Mouse (Mus musculus) forebrain, embryonic 16.5 days (tissue): ENCODE measurements around the gene Ces2c. TPM values are rescaled to one million over a fixed set of nuclear protein-coding genes. Genes with fewer than 3 reads are reported as not detected.
"Not testable (repeated sequence)": the region's sequence is repeated elsewhere in the genome, so short reads cannot be mapped to it uniquely, and the experiment has no call there.

Source experiments
- ATAC-seq: fragments of 200-750 bp; cut with Nextera tagmentation; 2 replicates; pipeline ENCODE4 v1.8.0; 2017; ENCODE audit warnings: mild to moderate bottlenecking, moderate library complexity
- H3K27ac ChIP-seq: fragments of 300-500 bp; sonication (generic); 2 replicates; pipeline ENCODE4 v1.5.1; 2014; ENCODE audit warnings: low read length, control low read depth
- H3K27me3 ChIP-seq: fragments of 300-500 bp; sonication (generic); replicated peaks from 2 replicates; pipeline ENCODE4 v1.6.1; 2014; ENCODE audit warnings: low read length; ENCODE audit not compliant: control insufficient read depth, insufficient read depth
- H3K36me3 ChIP-seq: fragments of 300-500 bp; sonication (generic); 2 replicates; pipeline ENCODE4 v1.6.1; 2014; ENCODE audit not compliant: control insufficient read depth, insufficient read depth
- H3K4me1 ChIP-seq: fragments of 300-500 bp; sonication (generic); replicated peaks from 2 replicates; pipeline ENCODE4 v1.6.1; 2014; ENCODE audit warnings: low read length; ENCODE audit not compliant: control insufficient read depth, insufficient read depth
- H3K4me2 ChIP-seq: fragments of 300-500 bp; sonication (generic); 2 replicates; pipeline ENCODE4 v1.6.1; 2014; ENCODE audit warnings: mild to moderate bottlenecking, low read length, control low read depth
- H3K4me3 ChIP-seq: fragments of 300-500 bp; sonication (generic); replicated peaks from 2 replicates; pipeline ENCODE4 v1.5.1; 2014; ENCODE audit warnings: mild to moderate bottlenecking, low read length, control low read depth
- H3K9ac ChIP-seq: fragments of 300-500 bp; sonication (generic); replicated peaks from 2 replicates; pipeline ENCODE4 v1.6.1; 2014; ENCODE audit warnings: low read depth, low read length, control low read depth
- H3K9me3 ChIP-seq: fragments of 300-500 bp; sonication (generic); 2 replicates; pipeline ENCODE4 v1.6.1; 2016; ENCODE audit warnings: low read length; ENCODE audit not compliant: control insufficient read depth
- WGBS: fragments of 180-500 bp; shearing (Covaris S2); extraction: QIAGEN DNeasy Blood & Tissue Kit; methylation state at CpG from one replicate; pipeline ENCODE4 v1.1.7; 2014; 5-methylcytosine and 5-hydroxymethylcytosine counted together
- polyA plus RNA-seq: library from polyadenylated mRNA; unstranded; fragments of >200 nt; fragmentation: Nextera tagmentation; extraction: Ambion mirVana; gene quantifications from 2 replicates; pipeline ENCODE4 v1.2.1, GENCODE M21; 2015

The Ces2c gene
- polyA plus RNA-seq, 1 experiment from 2014 or later, result not detected

GRCm38 (mm10) chr8:104847741-104848462 lies 1.0 kb downstream of the Ces2c start:
- Histone ChIP-seq H3K4me3 (no peak overlapping the region), H3K27me3 (no peaks in the 10 kb centered on the region), H3K36me3 (no peaks in the 10 kb centered on the region), H3K9me3 (no peaks in the 10 kb centered on the region), H3K4me2 (no peak overlapping the region), H3K4me1 (no peaks in the 10 kb centered on the region), H3K27ac (no peak overlapping the region), H3K9ac (no peak overlapping the region)
- ATAC-seq, result no peak
- WGBS, result 79% methylated on average over 4 of the region's 4 CpGs

- not testable (repeated sequence) for H3K4me3 ChIP-seq, ATAC-seq, H3K4me2 ChIP-seq, H3K36me3 ChIP-seq, H3K27ac ChIP-seq, H3K9ac ChIP-seq, H3K27me3 ChIP-seq, H3K4me1 ChIP-seq, H3K9me3 ChIP-seq
- WGBS, result no CpG with 5 or more reads among the region's 4 CpGs
Observed at GRCm38 (mm10) chr8:104866844-104867531, 20.1 kb downstream of the Ces2c start.

GRCm38 (mm10) chr8:104868876-104869275 lies 22.0 kb downstream of the Ces2c start:
- H3K9me3 ChIP-seq, H3K27me3 ChIP-seq, ATAC-seq, H3K4me3 ChIP-seq, H3K27ac ChIP-seq, H3K4me2 ChIP-seq, H3K4me1 ChIP-seq, H3K36me3 ChIP-seq, H3K9ac ChIP-seq: not testable (repeated sequence)
- WGBS, result no CpG with 5 or more reads among the region's 2 CpGs

- not testable (repeated sequence) for H3K4me2 ChIP-seq, H3K9me3 ChIP-seq, H3K36me3 ChIP-seq, H3K4me3 ChIP-seq, H3K4me1 ChIP-seq, H3K9ac ChIP-seq, H3K27me3 ChIP-seq, H3K27ac ChIP-seq, ATAC-seq
- WGBS, result no CpG with 5 or more reads among the region's 4 CpGs
Observed at GRCm38 (mm10) chr8:104886223-104886926, 39.5 kb downstream of the Ces2c start.

GRCm38 (mm10) chr8:104901746-104902145 lies 54.9 kb downstream of the Ces2c start:
- ATAC-seq, result no peak
- 88% methylated on average over 2 of the region's 2 CpGs for WGBS

More at GRCm38 (mm10) chr8:104901746-104902145, 54.9 kb downstream of the Ces2c start:
- H3K27me3 ChIP-seq, result no peaks in the 10 kb centered on the region
- no peak overlapping the region for H3K4me2 ChIP-seq
- H3K27ac ChIP-seq, result no peak overlapping the region
- H3K36me3 ChIP-seq, result no peaks in the 10 kb centered on the region
- H3K9me3 ChIP-seq, result no peaks in the 10 kb centered on the region
- no peak overlapping the region for H3K9ac ChIP-seq
- no peak overlapping the region for H3K4me3 ChIP-seq
- no peaks in the 10 kb centered on the region for H3K4me1 ChIP-seq

Other genes starting within 250 kb of the Ces2c start
- 0.36 TPM in 1 of 2 replicates, not detected in the other for gene Cdh16, start 222.7 kb upstream of the Ces2c start, polyA plus RNA-seq
- 2.4 and 4.1 TPM in 2 replicates for gene Rrad, start 215.7 kb upstream of the Ces2c start, polyA plus RNA-seq
- 131 and 140 TPM in 2 replicates for gene Ciao2b, start 205.1 kb upstream of the Ces2c start, polyA plus RNA-seq
- gene Ces2a, start 113.1 kb upstream of the Ces2c start, polyA plus RNA-seq, result not detected in 2 replicates
- 0.36 and 0.44 TPM in 2 replicates for gene Ces2b, start 15.5 kb upstream of the Ces2c start, polyA plus RNA-seq
- gene Ces2e, start 79.2 kb downstream of the Ces2c start, polyA plus RNA-seq, result not detected in 2 replicates
- not detected in 2 replicates for gene Ces2f, start 100.3 kb downstream of the Ces2c start, polyA plus RNA-seq
- 0.16 TPM in 1 of 2 replicates, not detected in the other for gene Ces2g, start 114.7 kb downstream of the Ces2c start, polyA plus RNA-seq
- not detected in 2 replicates for gene Ces2h, start 153.8 kb downstream of the Ces2c start, polyA plus RNA-seq
- not detected in 2 replicates for gene Ces3a, start 201.5 kb downstream of the Ces2c start, polyA plus RNA-seq
- gene Ces3b, start 236.7 kb downstream of the Ces2c start, polyA plus RNA-seq, result not detected in 2 replicates